Mouse (Mus musculus): ENCODE results near the gene Ctbp2. TPM values are rescaled to one million over a fixed set of nuclear protein-coding genes. Genes with fewer than 3 reads are reported as not detected.

Gene Ctbp2
- 88.4 and 91.0 TPM in 2 replicates for polyA plus RNA-seq (2015; fragmentation: Nextera tagmentation; extraction: Ambion mirVana)

DNA sequence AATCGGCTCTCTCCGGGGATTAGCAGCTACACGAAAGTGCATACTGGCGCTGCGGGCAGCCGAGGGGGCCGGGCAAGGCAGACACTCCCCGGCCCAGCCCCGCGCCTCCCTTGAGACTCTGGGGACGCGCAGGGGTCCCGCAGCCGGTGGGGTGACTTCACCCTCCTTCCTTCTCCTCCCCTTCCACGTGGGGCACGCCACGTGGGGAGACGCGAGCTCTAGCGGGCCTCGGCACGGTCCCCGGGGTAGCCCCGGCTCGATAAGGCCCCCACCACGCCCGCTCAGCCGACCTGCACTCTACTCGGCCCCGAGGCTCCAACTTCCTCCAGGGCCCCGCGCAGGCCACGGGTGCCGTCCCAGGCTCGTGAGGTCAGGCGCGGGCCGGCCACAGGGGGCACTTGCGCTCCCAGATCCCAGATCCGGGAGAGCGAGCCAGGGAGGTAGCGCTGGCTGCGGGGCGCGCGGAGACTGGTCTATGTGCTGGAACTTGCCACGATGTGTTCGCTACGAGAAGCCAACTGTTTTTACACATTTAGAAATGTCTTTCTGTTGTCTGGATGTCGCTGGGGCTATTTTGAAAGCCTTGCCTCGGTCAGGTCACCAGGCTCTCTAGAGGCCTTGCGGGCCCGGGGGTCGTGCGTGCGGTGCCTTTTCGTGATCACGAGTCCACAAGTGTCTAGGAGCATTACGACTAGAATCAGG is at the start of gene Ctbp2:
Gene Ctbp2, minus strand, starts transcription at position 356 of the 702 bp plus-strand sequence.
- ATAC-seq, result peak; percentile 81
- WGBS, result under 1% methylated on average over 58 of the region's 59 CpGs
- peaks cover 37% of the 10 kb centered on the region for H3K4me1 ChIP-seq (replicated peaks)
- peaks cover 6% of the 10 kb centered on the region; the same call in 1 of the 2 replicates for H3K9me3 ChIP-seq
- H3K27me3 ChIP-seq, result peaks cover 28% of the 10 kb centered on the region
- H3K36me3 ChIP-seq, result no peaks in the 10 kb centered on the region
- peak within 1 kb of the TSS; percentile 95 for H3K9ac ChIP-seq (replicated peaks)
- H3K4me3 ChIP-seq (replicated peaks), result peak within 1 kb of the TSS; percentile 93
- H3K4me2 ChIP-seq (replicated peaks), result peak within 1 kb of the TSS; percentile 98
- H3K27ac ChIP-seq, result peak within 1 kb of the TSS; percentile 98

DNA sequence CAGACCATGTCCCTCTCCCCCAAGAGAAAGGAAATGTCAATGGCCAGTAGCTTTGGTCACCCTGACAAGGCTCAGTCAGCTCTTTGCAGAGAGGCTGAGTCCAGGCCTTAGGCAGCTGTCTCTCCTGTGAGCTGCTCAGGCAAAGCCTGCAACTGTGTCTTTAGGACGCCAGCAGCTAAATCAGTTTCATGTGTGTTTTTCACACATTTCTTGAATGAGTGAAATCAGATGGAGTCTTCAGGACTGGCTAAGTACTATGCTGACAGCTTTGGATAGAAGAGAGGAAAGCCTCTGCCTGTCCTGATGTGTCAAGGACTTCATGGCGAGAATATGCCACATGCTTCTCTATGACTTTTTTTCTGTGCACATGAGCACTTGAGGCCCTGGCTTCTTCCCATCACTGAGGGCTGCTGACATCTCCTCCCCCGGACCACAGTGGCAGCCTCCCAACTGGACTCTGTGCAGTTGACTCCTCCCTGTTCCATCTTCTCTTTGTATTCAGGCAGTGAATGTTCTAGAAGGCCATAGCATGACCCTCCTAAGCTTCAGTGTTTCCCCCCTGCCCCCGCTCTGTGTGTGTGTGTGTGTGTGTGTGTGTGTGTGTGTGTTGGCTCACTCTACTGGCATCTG is 47.4 kb upstream of the Ctbp2 start:
- Histone ChIP-seq H3K9me3 (no peaks in the 10 kb centered on the region), H3K36me3 (no peaks in the 10 kb centered on the region), H3K4me2 (replicated peaks) (no peak overlapping the region), H3K4me3 (replicated peaks) (no peak overlapping the region), H3K27me3 (no peaks in the 10 kb centered on the region), H3K4me1 (replicated peaks) (no peaks in the 10 kb centered on the region), H3K27ac (no peak overlapping the region), H3K9ac (replicated peaks) (no peak overlapping the region)
- no peak for ATAC-seq
- 90% methylated on average over 4 of the region's 4 CpGs for WGBS

DNA sequence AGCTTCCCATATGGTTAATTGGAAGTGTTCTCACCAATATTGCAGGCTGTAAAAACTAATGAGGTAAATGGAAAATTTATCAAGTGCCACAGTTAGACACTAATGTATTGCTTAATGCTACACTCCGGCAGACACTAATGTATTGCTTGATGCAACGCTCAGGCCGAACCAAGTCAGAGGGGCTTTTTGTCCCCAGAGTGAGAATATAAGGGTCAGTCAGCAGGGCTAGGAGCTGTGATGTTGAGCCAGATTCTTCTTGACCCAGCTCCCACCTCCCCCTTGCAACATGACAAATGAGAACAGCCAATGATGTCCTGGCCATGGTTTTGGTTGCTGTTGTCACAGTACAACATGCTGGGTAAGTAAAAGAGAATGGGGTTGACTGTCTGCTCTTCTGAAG is 44.8 kb upstream of the Ctbp2 start:
- no peaks in the 10 kb centered on the region for H3K27me3 ChIP-seq
- H3K27ac ChIP-seq, result no peak overlapping the region
- 95% methylated on average over 3 of the region's 3 CpGs for WGBS
- no peaks in the 10 kb centered on the region for H3K9me3 ChIP-seq
- H3K4me1 ChIP-seq (replicated peaks), result 0 out of 2 replicates have a peak, but pooled peaks cover 2% of the 10 kb centered on the region
- no peak overlapping the region for H3K4me3 ChIP-seq (replicated peaks)
- no peak overlapping the region for H3K9ac ChIP-seq (replicated peaks)
- no peaks in the 10 kb centered on the region for H3K36me3 ChIP-seq
- H3K4me2 ChIP-seq (replicated peaks), result no peak overlapping the region
- ATAC-seq, result no peak

DNA sequence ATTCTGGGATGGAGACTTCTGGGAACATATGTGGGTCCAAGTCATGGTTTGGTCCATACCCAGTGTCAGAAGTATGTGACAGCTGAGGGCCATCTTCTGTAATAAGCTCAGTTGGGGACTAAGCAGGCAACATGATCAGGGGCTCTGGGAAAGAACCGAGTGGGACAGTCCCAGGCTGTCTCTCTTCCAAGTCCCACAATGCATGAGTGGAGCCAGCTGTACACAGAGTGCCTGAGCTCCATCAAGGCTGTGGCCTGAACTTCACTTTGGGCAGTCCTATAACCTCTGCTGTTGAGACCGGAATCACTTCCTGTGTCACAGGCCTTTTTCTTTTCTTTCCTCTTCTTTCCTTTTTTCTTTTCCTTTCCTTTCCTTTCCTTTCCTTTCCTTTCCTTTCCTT is 43.7 kb upstream of the Ctbp2 start:
- Histone ChIP-seq H3K9me3 (no peaks in the 10 kb centered on the region), H3K36me3 (no peaks in the 10 kb centered on the region), H3K4me1 (replicated peaks) (0 out of 2 replicates have a peak, but pooled peaks cover 2% of the 10 kb centered on the region), H3K4me2 (replicated peaks) (no peak overlapping the region), H3K27me3 (no peaks in the 10 kb centered on the region), H3K4me3 (replicated peaks) (no peak overlapping the region), H3K9ac (replicated peaks) (no peak overlapping the region), H3K27ac (no peak overlapping the region)
- WGBS, result 92% methylated on average over 2 of the region's 2 CpGs
- ATAC-seq, result no peak

DNA sequence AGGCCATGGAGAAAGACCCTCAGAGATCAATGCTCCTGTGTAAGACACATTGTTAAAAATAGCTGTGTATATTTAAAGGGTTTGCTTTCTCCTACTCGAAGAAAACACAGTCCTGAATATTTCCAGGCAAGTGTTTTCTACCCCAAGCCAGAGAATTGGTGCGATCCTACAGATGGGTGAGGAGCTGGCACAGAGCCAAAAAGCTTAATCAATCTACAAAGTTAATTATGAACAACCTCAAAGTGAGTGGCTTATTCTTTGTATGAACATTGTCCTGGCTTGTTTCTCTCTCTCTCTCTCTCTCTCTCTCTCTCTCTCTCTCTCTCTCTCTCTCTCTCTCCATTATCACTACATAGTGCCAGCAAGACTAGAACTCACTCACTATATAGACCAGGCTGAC is 40.6 kb upstream of the Ctbp2 start:
- no peak for ATAC-seq
- H3K9me3 ChIP-seq, result no peaks in the 10 kb centered on the region
- WGBS, result 81% methylated on average over 2 of the region's 2 CpGs
- H3K27ac ChIP-seq, result no peak overlapping the region
- no peak overlapping the region for H3K4me3 ChIP-seq (replicated peaks)
- H3K9ac ChIP-seq (replicated peaks), result no peak overlapping the region
- H3K27me3 ChIP-seq, result no peaks in the 10 kb centered on the region
- H3K36me3 ChIP-seq, result no peaks in the 10 kb centered on the region
- no peak overlapping the region for H3K4me2 ChIP-seq (replicated peaks)
- 0 out of 2 replicates have a peak, but pooled peaks cover 2% of the 10 kb centered on the region for H3K4me1 ChIP-seq (replicated peaks)

DNA sequence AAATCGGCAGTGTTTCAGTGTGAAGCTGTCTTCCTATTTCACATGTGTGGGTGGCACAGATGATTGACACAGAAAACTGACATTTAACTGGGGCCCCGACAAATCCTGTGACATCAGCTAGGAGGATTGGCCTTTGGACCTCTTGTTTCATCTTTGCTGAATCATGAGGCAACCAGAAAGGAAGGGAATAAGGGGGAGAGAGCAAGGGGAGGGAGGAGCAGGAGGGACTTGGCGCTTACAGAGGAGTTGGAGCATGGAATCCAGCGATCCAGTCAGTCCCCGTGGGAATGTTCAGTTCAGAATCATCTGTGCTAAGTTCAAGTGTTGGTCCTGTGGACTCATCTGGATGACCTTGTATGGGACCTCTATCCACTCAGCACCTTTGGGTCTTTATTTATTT is 38.9 kb upstream of the Ctbp2 start:
- H3K4me3 ChIP-seq (replicated peaks), result no peak overlapping the region

DNA sequence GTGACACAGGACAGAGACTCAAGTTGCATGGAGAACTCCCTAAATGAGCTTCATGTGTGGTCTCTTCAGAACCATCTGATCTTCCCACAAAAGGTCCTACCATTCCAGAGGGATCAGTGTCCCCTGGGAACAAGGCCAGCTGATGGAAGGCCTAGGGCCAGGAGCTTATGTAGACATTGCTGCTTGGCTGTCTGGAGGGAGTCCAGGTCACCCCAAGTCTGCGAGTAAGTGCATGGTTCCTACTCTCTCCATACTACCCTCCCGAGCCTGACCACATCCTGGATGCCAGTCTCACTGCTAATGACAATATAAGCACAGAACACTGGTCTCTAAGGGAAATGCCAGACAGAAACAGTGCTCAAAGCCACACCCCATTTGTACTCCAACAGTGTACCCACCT is 38.0 kb upstream of the Ctbp2 start:
- no peak overlapping the region for H3K4me3 ChIP-seq (replicated peaks)
- no peak overlapping the region for H3K4me2 ChIP-seq (replicated peaks)
- no peak overlapping the region for H3K27ac ChIP-seq
- no peak overlapping the region for H3K9ac ChIP-seq (replicated peaks)
- H3K4me1 ChIP-seq (replicated peaks), result 0 out of 2 replicates have a peak, but pooled peaks cover 2% of the 10 kb centered on the region
- ATAC-seq, result no peak
- WGBS, result 82% methylated on average over 2 of the region's 2 CpGs
- H3K36me3 ChIP-seq, result no peaks in the 10 kb centered on the region
- H3K27me3 ChIP-seq, result no peaks in the 10 kb centered on the region
- no peaks in the 10 kb centered on the region for H3K9me3 ChIP-seq

More for the DNA sequence above, 38.9 kb upstream of the Ctbp2 start:
- Histone ChIP-seq H3K9me3 (no peaks in the 10 kb centered on the region), H3K4me2 (replicated peaks) (no peak overlapping the region), H3K36me3 (no peaks in the 10 kb centered on the region), H3K27ac (no peak overlapping the region), H3K27me3 (no peaks in the 10 kb centered on the region), H3K4me1 (replicated peaks) (0 out of 2 replicates have a peak, but pooled peaks cover 2% of the 10 kb centered on the region), H3K9ac (replicated peaks) (no peak overlapping the region)
- 62% methylated on average over 5 of the region's 5 CpGs for WGBS
- ATAC-seq, result no peak

DNA sequence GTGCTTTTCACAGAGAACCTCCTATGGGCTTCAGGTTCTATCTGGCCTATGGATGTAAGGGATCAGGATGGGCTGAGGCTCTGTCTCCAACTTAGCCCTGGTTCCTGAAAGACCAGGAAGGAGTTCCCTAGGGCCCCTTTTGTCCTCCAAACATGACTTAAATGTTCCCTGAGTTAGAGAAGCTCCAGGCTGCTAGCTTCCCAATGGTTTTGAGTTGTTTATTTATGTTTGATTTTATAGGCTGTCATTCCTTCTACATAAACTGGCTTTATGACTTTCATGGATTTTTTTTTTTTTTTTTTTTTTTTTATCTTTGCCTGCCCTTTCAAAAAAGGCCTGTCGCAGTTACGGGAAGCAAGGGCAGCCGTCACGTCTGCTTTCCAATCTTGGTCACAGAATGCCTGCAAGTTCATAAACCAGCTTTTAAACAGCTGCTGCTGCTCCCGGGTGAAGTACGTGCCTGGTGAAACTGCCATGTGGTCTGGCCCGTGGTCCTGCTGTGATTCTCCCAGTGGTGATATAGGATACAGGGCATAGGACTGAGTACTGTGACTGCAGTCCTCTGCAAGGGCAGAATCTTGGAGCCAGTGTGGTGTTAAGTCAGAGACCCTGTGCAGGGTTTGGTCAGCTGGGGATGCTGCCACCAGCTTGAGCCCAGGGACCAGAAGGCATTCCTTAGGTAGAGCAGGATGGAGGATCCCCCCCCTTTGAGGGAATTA is 37.4 kb upstream of the Ctbp2 start:
- no peaks in the 10 kb centered on the region for H3K36me3 ChIP-seq
- H3K27ac ChIP-seq, result no peak overlapping the region
- no peak for ATAC-seq
- no peak overlapping the region for H3K4me2 ChIP-seq (replicated peaks)
- 79% methylated on average over 7 of the region's 7 CpGs for WGBS
- H3K4me3 ChIP-seq (replicated peaks), result no peak overlapping the region
- H3K27me3 ChIP-seq, result no peaks in the 10 kb centered on the region
- 0 out of 2 replicates have a peak, but pooled peaks cover 2% of the 10 kb centered on the region for H3K4me1 ChIP-seq (replicated peaks)
- no peaks in the 10 kb centered on the region for H3K9me3 ChIP-seq
- no peak overlapping the region for H3K9ac ChIP-seq (replicated peaks)

DNA sequence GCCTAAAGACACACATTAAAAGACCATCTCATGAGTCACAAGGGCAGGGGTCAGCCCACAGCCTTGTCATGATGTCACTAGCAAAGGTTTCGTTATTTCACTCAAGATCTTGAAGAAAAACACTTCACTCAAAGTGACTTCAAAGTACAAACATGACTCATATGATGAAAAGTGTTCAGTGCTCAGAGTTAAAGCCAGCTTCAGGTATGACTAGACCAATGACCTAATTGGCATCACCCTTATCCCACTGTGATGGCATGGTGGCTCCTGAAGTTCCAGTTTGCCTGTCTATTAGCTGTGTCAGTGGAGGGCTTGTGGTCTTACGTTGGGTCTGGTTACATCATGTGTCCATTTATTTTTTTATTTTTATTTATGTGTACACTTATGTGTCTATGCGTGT is 35.4 kb upstream of the Ctbp2 start:
- H3K4me3 ChIP-seq (replicated peaks), result no peak overlapping the region
- H3K9ac ChIP-seq (replicated peaks), result no peak overlapping the region
- no peak for ATAC-seq
- H3K4me1 ChIP-seq (replicated peaks), result 0 out of 2 replicates have a peak, but pooled peaks cover 2% of the 10 kb centered on the region
- no peak overlapping the region for H3K4me2 ChIP-seq (replicated peaks)
- no peak overlapping the region for H3K27ac ChIP-seq
- WGBS, result 96% methylated on average over 3 of the region's 3 CpGs
- H3K9me3 ChIP-seq, result no peaks in the 10 kb centered on the region
- no peaks in the 10 kb centered on the region for H3K36me3 ChIP-seq
- no peaks in the 10 kb centered on the region for H3K27me3 ChIP-seq

DNA sequence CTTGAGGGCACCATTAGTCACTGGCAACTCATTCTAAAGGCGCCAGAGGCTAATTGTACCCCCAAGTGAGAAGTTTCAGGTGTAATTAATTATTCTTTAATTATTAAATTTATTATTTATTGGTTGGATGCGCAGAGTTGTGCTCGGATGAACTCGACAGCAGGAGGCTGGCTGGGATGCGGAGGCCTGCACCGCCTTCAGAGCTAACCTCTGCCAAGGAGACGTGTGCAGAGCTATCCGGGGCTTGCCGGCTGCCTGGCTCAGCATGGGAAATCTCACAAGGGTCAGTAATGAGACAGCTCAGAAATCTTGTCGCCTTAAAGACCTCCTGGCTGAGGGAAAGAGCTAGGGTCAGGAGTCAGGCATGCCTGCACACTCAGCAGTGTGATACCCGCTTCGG is 31.5 kb upstream of the Ctbp2 start:
- Histone ChIP-seq H3K36me3 (no peaks in the 10 kb centered on the region), H3K9me3 (no peaks in the 10 kb centered on the region), H3K27ac (no peak overlapping the region), H3K9ac (replicated peaks) (no peak overlapping the region), H3K4me2 (replicated peaks) (no peak overlapping the region), H3K27me3 (no peaks in the 10 kb centered on the region), H3K4me1 (replicated peaks) (no peaks in the 10 kb centered on the region), H3K4me3 (replicated peaks) (no peak overlapping the region)
- no peak for ATAC-seq
- WGBS, result 78% methylated on average over 12 of the region's 12 CpGs

DNA sequence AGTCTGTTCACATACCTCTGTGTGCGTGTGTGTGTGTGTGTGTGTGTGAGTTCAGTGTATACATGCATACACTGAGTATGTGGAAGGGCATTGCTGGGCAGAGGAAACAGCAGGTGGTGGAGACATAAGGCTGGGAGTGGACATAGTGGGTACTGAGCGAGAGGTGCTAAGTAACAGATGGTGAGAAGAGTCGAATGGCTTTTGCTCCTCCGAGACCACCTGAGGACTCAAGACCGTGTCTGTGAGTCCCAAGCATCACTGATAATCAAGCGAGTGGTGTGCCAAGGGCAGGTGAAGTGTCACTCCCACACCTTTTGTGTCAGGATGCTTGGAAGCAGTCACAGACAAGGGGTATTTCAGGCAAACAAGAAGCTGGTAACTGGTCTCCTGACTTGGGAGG is 30.7 kb upstream of the Ctbp2 start:
- Histone ChIP-seq H3K9ac (replicated peaks) (no peak overlapping the region), H3K36me3 (no peaks in the 10 kb centered on the region), H3K4me3 (replicated peaks) (no peak overlapping the region), H3K27ac (no peak overlapping the region), H3K4me1 (replicated peaks) (no peaks in the 10 kb centered on the region), H3K27me3 (no peaks in the 10 kb centered on the region), H3K9me3 (no peaks in the 10 kb centered on the region), H3K4me2 (replicated peaks) (no peak overlapping the region)
- no peak for ATAC-seq
- WGBS, result 83% methylated on average over 6 of the region's 6 CpGs

DNA sequence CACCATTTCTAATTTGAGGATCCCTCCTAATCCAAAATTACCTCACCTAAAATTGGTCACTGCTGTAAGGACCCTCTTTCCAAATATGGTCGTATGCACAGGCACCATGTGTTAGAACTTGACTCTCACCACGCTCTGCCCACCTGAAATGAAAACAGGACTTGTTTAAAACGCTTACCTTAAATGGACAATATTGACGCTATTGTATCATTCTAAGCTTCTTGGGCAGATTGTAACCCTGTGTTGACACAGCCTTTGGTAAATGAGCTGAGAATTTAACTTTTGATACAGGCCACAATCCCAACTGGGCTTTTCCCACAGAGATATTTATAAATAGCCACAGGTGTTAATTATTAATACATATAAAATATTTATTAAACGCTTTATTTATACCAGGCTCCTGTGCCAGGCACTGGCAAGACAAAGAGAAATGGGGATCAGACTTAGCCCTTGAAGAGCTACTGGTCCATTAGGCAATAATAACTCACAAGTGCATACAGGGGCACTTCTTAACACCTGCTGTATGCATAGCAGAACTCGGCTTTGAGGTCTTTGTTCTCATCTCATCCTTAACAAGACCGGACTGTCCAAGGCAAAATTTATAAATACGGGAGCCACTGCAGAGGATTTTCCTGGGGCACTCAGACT is 15.7 kb upstream of the Ctbp2 start:
- Histone ChIP-seq H3K9ac (replicated peaks) (no peak overlapping the region), H3K9me3 (no peaks in the 10 kb centered on the region), H3K27me3 (no peaks in the 10 kb centered on the region), H3K4me3 (replicated peaks) (no peak overlapping the region), H3K4me2 (replicated peaks) (no peak overlapping the region), H3K27ac (no peak overlapping the region), H3K36me3 (no peaks in the 10 kb centered on the region), H3K4me1 (replicated peaks) (no peaks in the 10 kb centered on the region)
- no peak for ATAC-seq
- 85% methylated on average over 8 of the region's 8 CpGs for WGBS

Measured in midbrain, embryonic 13.5 days (tissue).